Mouse (Mus musculus) cerebellum, adult 8-10 months (tissue): ENCODE measurements around the gene D5Ertd579e.

Experiments used
- DNase-seq: peaks from one replicate; pipeline ENCODE4 v3.0.0; 2022

The D5Ertd579e gene

DNA sequence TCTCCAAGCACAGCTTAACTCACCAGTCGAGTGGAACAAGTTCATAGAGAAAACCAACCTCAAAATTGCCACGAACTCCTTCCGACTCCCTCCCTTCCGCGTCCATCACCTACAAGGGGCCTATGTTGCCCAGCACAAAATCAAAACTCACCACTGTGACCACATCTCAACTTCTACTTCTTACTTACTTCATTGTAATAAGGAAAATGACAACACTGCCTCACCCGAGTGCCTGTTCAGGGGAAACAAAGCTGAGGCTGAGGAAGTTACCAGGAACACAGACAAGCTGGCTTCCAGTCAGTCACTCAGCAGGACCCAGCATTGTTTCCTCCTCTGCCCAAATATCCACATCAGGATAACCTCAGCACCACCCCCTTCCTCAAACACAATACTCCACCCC, 132.1 kb downstream of the D5Ertd579e start:
- no peak for DNase-seq

GRCm38 (mm10) chr5:36562791-36563445, 132.9 kb downstream of the D5Ertd579e start:
- no peak for DNase-seq

GRCm38 (mm10) chr5:36561509-36561908, 134.3 kb downstream of the D5Ertd579e start:
- no peak for DNase-seq

- DNase-seq = no peak
These were observed 135.3 kb downstream of the D5Ertd579e start for GRCm38 (mm10) chr5:36560490-36560889.

GRCm38 (mm10) chr5:36559510-36560235, 136.2 kb downstream of the D5Ertd579e start:
- no peak for DNase-seq

DNA sequence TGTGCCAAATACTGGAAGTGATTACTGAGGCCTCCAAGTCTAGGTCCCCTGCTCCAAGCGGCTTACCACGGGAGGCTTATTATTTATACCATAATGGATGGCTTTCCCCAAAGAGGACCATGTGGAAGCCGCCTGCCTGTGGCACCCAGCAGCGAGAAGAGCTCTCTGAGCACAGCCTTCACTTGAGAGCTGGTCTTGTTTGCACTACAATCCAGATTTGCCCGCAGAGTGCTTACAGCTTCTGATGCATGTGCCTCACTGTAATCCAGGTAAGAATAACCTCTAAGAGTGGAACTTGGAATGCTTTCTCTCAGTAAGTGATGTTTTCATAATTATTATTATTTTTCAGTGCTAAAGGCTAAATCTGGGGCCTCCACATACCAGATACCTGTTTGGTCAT, 136.7 kb downstream of the D5Ertd579e start:
- DNase-seq = no peak

DNA sequence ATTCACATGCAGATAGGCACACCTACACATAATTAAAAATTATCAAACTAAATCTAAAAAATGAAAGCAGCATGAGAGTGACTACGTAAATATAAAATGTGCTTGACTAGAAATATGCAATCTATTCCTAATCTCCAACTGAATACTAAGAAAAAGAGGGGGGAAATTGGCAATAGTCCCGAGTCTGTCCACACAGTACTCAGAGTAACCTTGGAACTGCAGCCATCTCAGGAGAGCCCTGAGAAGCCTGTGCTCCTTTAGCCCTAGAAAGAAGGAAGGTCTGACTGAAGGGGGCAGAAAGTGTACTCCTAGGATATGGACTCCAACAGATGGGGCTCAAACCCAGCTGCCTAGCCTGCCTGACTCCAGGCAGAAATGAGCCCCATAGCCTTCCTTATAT, 137.3 kb downstream of the D5Ertd579e start:
- DNase-seq = no peak

DNA sequence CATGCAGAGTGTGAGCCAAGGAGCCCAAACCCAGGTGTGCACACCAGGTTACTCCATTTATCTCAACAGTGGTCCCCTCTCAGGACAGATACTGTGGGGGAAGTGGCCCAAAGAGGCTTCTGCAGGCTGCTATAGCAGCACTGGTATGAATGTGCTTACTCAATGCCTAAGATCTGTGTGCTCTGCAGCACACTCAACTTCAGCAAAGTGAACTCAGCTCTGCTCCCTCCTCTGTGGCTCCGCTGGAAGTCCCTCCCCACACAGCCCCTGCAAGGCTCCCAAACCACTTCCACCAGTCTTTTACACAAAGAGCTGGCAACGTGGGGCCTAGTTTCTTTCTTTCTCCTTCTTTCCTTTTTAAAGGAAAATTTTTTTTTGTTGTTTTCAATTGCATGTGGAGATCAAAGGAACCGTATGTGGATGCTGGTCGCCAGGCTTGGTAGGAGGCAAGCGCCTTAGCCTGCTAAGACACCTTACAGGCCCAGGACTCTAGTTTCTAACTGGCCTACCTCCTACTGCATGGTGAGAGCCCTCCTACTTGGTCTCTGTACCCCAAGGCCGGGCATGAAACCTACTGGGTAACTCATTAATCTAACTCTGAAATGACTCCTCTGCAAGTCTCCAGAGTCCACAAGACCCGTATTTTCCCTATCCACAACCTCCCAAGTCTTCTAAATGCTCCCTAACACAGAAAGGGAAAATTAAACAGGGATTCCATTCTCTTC, 138.1 kb downstream of the D5Ertd579e start:
- DNase-seq = no peak

- no peak for DNase-seq
These were observed 138.9 kb downstream of the D5Ertd579e start for GRCm38 (mm10) chr5:36556906-36557305.

GRCm38 (mm10) chr5:36556289-36556688, 139.5 kb downstream of the D5Ertd579e start:
- no peak for DNase-seq

- DNase-seq = no peak
These were observed 141.3 kb downstream of the D5Ertd579e start for GRCm38 (mm10) chr5:36554496-36554895.

- no peak for DNase-seq
These were observed 141.9 kb downstream of the D5Ertd579e start for GRCm38 (mm10) chr5:36553886-36554285.

- DNase-seq = no peak
These were observed 142.7 kb downstream of the D5Ertd579e start for GRCm38 (mm10) chr5:36553056-36553606.

- DNase-seq = no peak
These were observed 143.4 kb downstream of the D5Ertd579e start for GRCm38 (mm10) chr5:36552391-36552790.
